ENCODE assay signal across 15 mouse cellular contexts in genomic region chr9:30985782-30986181, GRCm38 (mm10). TPM values are rescaled to one million over a fixed set of nuclear protein-coding genes. Genes with fewer than 3 reads are reported as not detected.
A peak's percentile ranks its signal among the peaks of the same experiment; 100 is the strongest.
DNase-seq lines count a peak whose midpoint lies in the region; ATAC-seq and TF ChIP-seq lines count a peak whose summit lies in the region.
"Had no signal": no experiment of that assay in that cellular context is flagged by ENCODE, and none has a peak within 500 bp of the region (broad histone marks: within the 10 kb centered on the region; RNA-seq: fewer than 3 reads in every experiment).

No protein-coding gene starts in this region.

- ATAC-seq in embryonic facial prominence, embryonic 11.5 days (replicated peaks; ENCODE audit: insufficient number of reproducible peaks, low FRiP score, low TSS enrichment, low read depth) = no peak
- 0 out of 2 replicates have a peak, but pooled peaks have one; percentile 39 for ATAC-seq in lung, embryonic 15.5 days (ENCODE audit: borderline replicate concordance, extremely low read depth, low FRiP score, low TSS enrichment)

- H3K4me2 ChIP-seq in embryonic facial prominence, embryonic 11.5 days (ENCODE audit: low read depth, low read length) = no peak overlapping the region
- no peak overlapping the region for H3K4me2 ChIP-seq in lung, embryonic 15.5 days
- H3K4me2 ChIP-seq: midbrain, embryonic 11.5 days had no signal

- H3K27ac ChIP-seq in embryonic facial prominence, embryonic 11.5 days (replicated peaks; ENCODE audit: low read depth, low read length) = no peak overlapping the region
- no peak overlapping the region for H3K27ac ChIP-seq in embryonic facial prominence, embryonic 10.5 days (replicated peaks)
- no peak overlapping the region for H3K27ac ChIP-seq in lung, embryonic 15.5 days

- peak; percentile 29 for DNase-seq in embryonic facial prominence, embryonic 11.5 days (ENCODE audit: low spot score)
- DNase-seq in embryonic facial prominence, embryonic 10.5 days (ENCODE audit: low spot score) = no peak
- DNase-seq in lung, adult 2 months = no peak
- peak; percentile 31 for DNase-seq in hindlimb bud, embryonic 11.5 days (ENCODE audit: extremely low spot score, low read depth, low spot score)
- peak; percentile 1 for DNase-seq in yolk sac, embryonic 10.5 days (ENCODE audit: low spot score)
- DNase-seq in spleen, postnatal 14 days (ENCODE audit: low spot score in 2 of 2) = no peak
- no peak for DNase-seq in kidney, postnatal 10 days
- DNase-seq: B cell, adult 2 months; cerebellum, adult 9-10 months; kidney, adult 2 months; spleen, adult 18-20 months; thymus, adult 2 months had no signal

- no peaks in the 10 kb centered on the region for H3K27me3 ChIP-seq in embryonic facial prominence, embryonic 11.5 days (ENCODE audit: control insufficient read depth, insufficient read depth, low read length)
- H3K27me3 ChIP-seq in embryonic facial prominence, embryonic 10.5 days (replicated peaks; ENCODE audit: low read depth, poor library complexity, severe bottlenecking) = no peaks in the 10 kb centered on the region
- no peaks in the 10 kb centered on the region for H3K27me3 ChIP-seq in lung, embryonic 15.5 days

- no peaks in the 10 kb centered on the region for H3K4me1 ChIP-seq in embryonic facial prominence, embryonic 11.5 days (ENCODE audit: control insufficient read depth, insufficient read depth, low read length)
- H3K4me1 ChIP-seq in embryonic facial prominence, embryonic 10.5 days = peaks cover 3% of the 10 kb centered on the region; the same call in 1 of the 2 replicates
- H3K4me1 ChIP-seq in lung, embryonic 15.5 days = no peaks in the 10 kb centered on the region
- H3K4me1 ChIP-seq in lung, adult 2 months (ENCODE audit: control insufficient read depth, insufficient read depth, low read length) = no peaks in the 10 kb centered on the region

- H3K36me3 ChIP-seq in embryonic facial prominence, embryonic 11.5 days (replicated peaks; ENCODE audit: control insufficient read depth, insufficient read depth, low read depth, low read length) = no peaks in the 10 kb centered on the region
- H3K36me3 ChIP-seq in embryonic facial prominence, embryonic 10.5 days (replicated peaks) = no peaks in the 10 kb centered on the region
- no peaks in the 10 kb centered on the region for H3K36me3 ChIP-seq in lung, embryonic 15.5 days
- H3K36me3 ChIP-seq: G1E had no signal

- 53% methylated on average over 6 of the region's 6 CpGs for WGBS in embryonic facial prominence, embryonic 11.5 days
- WGBS in embryonic facial prominence, embryonic 10.5 days = 73% methylated on average over 6 of the region's 6 CpGs
- 54% methylated on average over 6 of the region's 6 CpGs for WGBS in lung, embryonic 15.5 days
- WGBS in lung, adult 2 months = 64% methylated on average over 6 of the region's 6 CpGs

- no peak overlapping the region for H3K4me3 ChIP-seq in embryonic facial prominence, embryonic 11.5 days (ENCODE audit: low read depth, low read length)
- no peak overlapping the region for H3K4me3 ChIP-seq in embryonic facial prominence, embryonic 10.5 days
- H3K4me3 ChIP-seq in lung, embryonic 15.5 days = no peak overlapping the region
- no peak overlapping the region for H3K4me3 ChIP-seq in lung, adult 2 months (replicated peaks; ENCODE audit: extremely low read depth, low read depth, low read length)

- no peaks in the 10 kb centered on the region for H3K9me3 ChIP-seq in embryonic facial prominence, embryonic 11.5 days (replicated peaks; ENCODE audit: control insufficient read depth, low read length)
- no peaks in the 10 kb centered on the region for H3K9me3 ChIP-seq in embryonic facial prominence, embryonic 10.5 days
- H3K9me3 ChIP-seq in lung, embryonic 15.5 days = no peaks in the 10 kb centered on the region
- H3K9me3 ChIP-seq: G1E had no signal

- no peak for TF ChIP-seq CTCF in lung, adult 2 months (IDR thresholded peaks at IDR 0.05; ENCODE audit: insufficient read depth, low read length)

- no peak overlapping the region for H3K9ac ChIP-seq in embryonic facial prominence, embryonic 11.5 days (replicated peaks; ENCODE audit: low read length)
- H3K9ac ChIP-seq in lung, embryonic 15.5 days = no peak overlapping the region

- no peak for TF ChIP-seq POLR2A in lung, adult 2 months (IDR thresholded peaks at IDR 0.05; ENCODE audit: borderline replicate concordance, extremely low read depth, low read depth, low read length)

RNA-seq across cellular contexts. Expression of gene Adamts8, which starts 43.4 kb away (rescaled TPM):
- 0.59 and 0.64 TPM in 2 replicates for polyA plus RNA-seq in embryonic facial prominence, embryonic 11.5 days (2014; fragmentation: Nextera tagmentation; extraction: Ambion mirVana)
- 0.57 and 0.93 TPM in 2 replicates for polyA plus RNA-seq in embryonic facial prominence, embryonic 10.5 days (2016; fragmentation: Nextera tagmentation; extraction: Ambion mirVana)
- 3.6 and 5.8 TPM in 2 replicates for polyA plus RNA-seq in lung, embryonic 15.5 days (2015; fragmentation: Nextera tagmentation; extraction: Ambion mirVana)
- polyA plus RNA-seq in lung, adult 2 months (2012; rRNA removed) = 8.6 and 11.8 TPM in 2 replicates
- polyA plus RNA-seq: G1E had no signal

RNA-seq across cellular contexts. Expression of gene Zbtb44, which starts 44.7 kb away (rescaled TPM):
- 6.0 and 6.3 TPM in 2 replicates for polyA plus RNA-seq in embryonic facial prominence, embryonic 11.5 days (2014; fragmentation: Nextera tagmentation; extraction: Ambion mirVana)
- 4.5 and 5.0 TPM in 2 replicates for polyA plus RNA-seq in embryonic facial prominence, embryonic 10.5 days (2016; fragmentation: Nextera tagmentation; extraction: Ambion mirVana)
- 6.5 and 8.9 TPM in 2 replicates for polyA plus RNA-seq in lung, embryonic 15.5 days (2015; fragmentation: Nextera tagmentation; extraction: Ambion mirVana)
- polyA plus RNA-seq in lung, adult 2 months (2012; rRNA removed) = 5.9 and 8.2 TPM in 2 replicates

Comparison
In these comparisons a context has a peak if more than half of its experiments do, and no peak if none do; other contexts are left out.
1. DNase-seq: peak in embryonic facial prominence, embryonic 11.5 days (single experiment), hindlimb bud, embryonic 11.5 days (single experiment) and yolk sac, embryonic 10.5 days (single experiment); none in embryonic facial prominence, embryonic 10.5 days (single experiment), lung, adult 2 months (single experiment), spleen, postnatal 14 days (0 of 2) and kidney, postnatal 10 days (single experiment).